Mouse (Mus musculus) neural tube, embryonic 14.5 days (tissue): Measurements from ENCODE around the gene Olfr1177-ps. TPM values are rescaled to one million over a fixed set of nuclear protein-coding genes. Genes with fewer than 3 reads are reported as not detected.

Source experiments
- ATAC-seq: fragments of 200-750 bp; cut with Nextera tagmentation; 2 replicates; pipeline ENCODE4 v1.8.0; 2017; ENCODE audit warnings: low read depth, mild to moderate bottlenecking, moderate TSS enrichment, moderate library complexity
- H3K27ac ChIP-seq: fragments of 300-500 bp; sonication (generic); 2 replicates; pipeline ENCODE4 v1.5.1; 2014; ENCODE audit warnings: low read depth, mild to moderate bottlenecking, control low read depth, low read length, moderate library complexity, mixed read lengths
- H3K27me3 ChIP-seq: fragments of 300-500 bp; sonication (generic); 2 replicates; pipeline ENCODE4 v1.6.1; 2014; ENCODE audit warnings: low read length; ENCODE audit not compliant: control insufficient read depth, insufficient read depth
- H3K36me3 ChIP-seq: fragments of 300-500 bp; sonication (generic); 2 replicates; pipeline ENCODE4 v1.6.1; 2014; ENCODE audit warnings: low read length, mixed read lengths; ENCODE audit not compliant: control insufficient read depth, insufficient read depth
- H3K4me1 ChIP-seq: fragments of 300-500 bp; sonication (generic); 2 replicates; pipeline ENCODE4 v1.6.1; 2014; ENCODE audit warnings: low read length; ENCODE audit not compliant: control insufficient read depth, insufficient read depth
- H3K4me2 ChIP-seq: fragments of 300-500 bp; sonication (generic); 2 replicates; pipeline ENCODE4 v1.6.1; 2014; ENCODE audit warnings: mild to moderate bottlenecking, low read depth, low read length, control low read depth
- H3K4me3 ChIP-seq: fragments of 300-500 bp; sonication (generic); 2 replicates; pipeline ENCODE4 v1.5.1; 2014; ENCODE audit warnings: low read depth, low read length, control low read depth, mixed read lengths
- H3K9ac ChIP-seq: fragments of 300-500 bp; sonication (generic); replicated peaks from 2 replicates; pipeline ENCODE4 v1.6.1; 2014; ENCODE audit warnings: low read depth, mild to moderate bottlenecking, control low read depth, low read length, mixed read lengths
- H3K9me3 ChIP-seq: fragments of 300-500 bp; sonication (generic); 2 replicates; pipeline ENCODE4 v1.6.1; 2016; ENCODE audit warnings: low read length; ENCODE audit not compliant: control insufficient read depth
- WGBS: fragments of 180-500 bp; shearing (Covaris S2); extraction: QIAGEN DNeasy Blood & Tissue Kit; methylation state at CpG from one replicate; pipeline ENCODE4 v1.1.7; 2014; 5-methylcytosine and 5-hydroxymethylcytosine counted together
- polyA plus RNA-seq: library from polyadenylated mRNA; unstranded; fragments of >200 nt; fragmentation: Nextera tagmentation; extraction: Ambion mirVana; gene quantifications from 2 replicates; pipeline ENCODE4 v1.2.1, GENCODE M21; 2014

Olfr1177-ps gene
- polyA plus RNA-seq = not detected in 2 replicates

GRCm38 (mm10) chr2:88346392-88346791 is at the start of gene Olfr1177-ps:
Gene Olfr1177-ps, minus strand, starts transcription at chr2:88346492.
- no peaks in the 10 kb centered on the region for H3K4me1 ChIP-seq
- H3K4me3 ChIP-seq = no peak within 1 kb of the TSS
- H3K9me3 ChIP-seq = no peaks in the 10 kb centered on the region
- no peak within 1 kb of the TSS for H3K4me2 ChIP-seq
- no peak within 1 kb of the TSS for H3K27ac ChIP-seq
- 91% methylated on average over 1 of the region's 1 CpGs for WGBS
- H3K9ac ChIP-seq = no peak within 1 kb of the TSS
- no peaks in the 10 kb centered on the region for H3K36me3 ChIP-seq
- ATAC-seq = no peak
- H3K27me3 ChIP-seq = no peaks in the 10 kb centered on the region

DNA sequence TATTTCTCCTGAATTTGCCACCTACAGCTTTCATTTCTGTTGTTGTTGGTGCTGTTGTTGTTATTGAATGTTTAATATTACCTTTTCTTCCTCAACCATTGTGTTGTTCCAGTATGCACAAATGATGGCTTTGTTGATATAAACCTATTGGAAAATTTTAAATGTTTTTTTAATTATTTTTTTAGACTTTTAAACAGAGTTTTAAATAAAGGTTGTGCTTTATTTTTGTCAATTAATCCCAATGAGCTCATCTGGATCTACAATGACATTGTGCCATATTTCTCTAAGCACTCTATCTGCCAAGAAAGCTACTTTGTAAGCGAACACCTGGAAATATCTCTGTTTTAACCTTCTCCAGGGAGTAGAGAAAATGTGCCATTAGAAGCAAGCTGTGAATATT is 40.5 kb upstream of the Olfr1177-ps start, which contains the start of gene Olfr1178:
Gene Olfr1178 (plus strand): TSS at position 301 of the 400 bp plus-strand sequence.
- no peak for ATAC-seq
- Histone ChIP-seq H3K9ac (no peak within 1 kb of the TSS), H3K4me1 (no peaks in the 10 kb centered on the region), H3K27me3 (no peaks in the 10 kb centered on the region), H3K36me3 (no peaks in the 10 kb centered on the region), H3K4me3 (no peak within 1 kb of the TSS), H3K9me3 (no peaks in the 10 kb centered on the region), H3K4me2 (no peak within 1 kb of the TSS), H3K27ac (no peak within 1 kb of the TSS)
- 76% methylated on average over 1 of the region's 1 CpGs for WGBS

DNA sequence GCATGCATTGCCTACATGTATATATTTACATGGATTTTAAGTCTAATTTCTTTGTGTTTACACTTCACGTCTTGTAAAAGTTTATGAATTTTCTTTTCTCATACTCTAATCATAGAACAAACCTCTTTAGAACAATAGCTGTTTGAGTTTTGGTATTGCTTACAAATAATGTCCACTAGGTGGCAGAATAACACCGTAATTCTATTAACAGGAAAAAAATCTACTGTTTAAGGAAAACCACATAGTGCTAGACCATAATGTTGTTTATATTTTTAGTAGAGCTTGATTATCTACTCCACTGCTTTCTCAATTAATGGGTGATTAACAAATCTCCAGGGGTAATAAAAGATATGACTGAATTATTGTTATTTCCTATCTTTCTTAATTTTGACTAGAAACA is 10.0 kb upstream of the Olfr1177-ps start:
- under 1% methylated on average over 2 of the region's 2 CpGs for WGBS
- H3K9me3 ChIP-seq = no peaks in the 10 kb centered on the region
- ATAC-seq = peak; percentile 54
- H3K27ac ChIP-seq = no peak overlapping the region
- H3K36me3 ChIP-seq = no peaks in the 10 kb centered on the region
- H3K9ac ChIP-seq = no peak overlapping the region
- H3K4me1 ChIP-seq = no peaks in the 10 kb centered on the region
- no peaks in the 10 kb centered on the region for H3K27me3 ChIP-seq
- H3K4me2 ChIP-seq = no peak overlapping the region
- no peak overlapping the region for H3K4me3 ChIP-seq

DNA sequence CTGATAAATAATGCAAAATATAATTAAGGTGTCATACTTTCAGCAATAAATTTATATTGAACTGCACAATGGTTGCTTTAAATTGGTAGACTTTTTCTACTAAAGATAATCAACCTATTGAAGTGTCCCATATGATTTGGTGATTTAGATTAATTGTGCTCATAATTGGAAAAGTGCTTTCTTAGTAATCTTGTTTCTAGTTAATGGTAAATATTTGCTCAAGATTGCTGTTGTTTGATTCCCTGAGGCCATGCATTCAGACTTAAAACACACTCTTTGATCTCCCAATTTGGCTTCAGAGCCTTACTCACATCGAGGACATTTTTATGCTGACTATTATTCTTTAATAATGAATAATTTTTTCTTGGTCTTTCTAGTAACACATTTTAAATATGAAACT is 9.9 kb downstream of the Olfr1177-ps start, which contains the start of gene Olfr1176:
Gene Olfr1176 (plus strand): TSS at position 301 of the 400 bp plus-strand sequence.
- Histone ChIP-seq H3K9me3 (no peaks in the 10 kb centered on the region), H3K4me3 (no peak within 1 kb of the TSS), H3K27ac (no peak within 1 kb of the TSS), H3K36me3 (no peaks in the 10 kb centered on the region), H3K9ac (no peak within 1 kb of the TSS), H3K4me2 (no peak within 1 kb of the TSS), H3K27me3 (no peaks in the 10 kb centered on the region), H3K4me1 (no peaks in the 10 kb centered on the region)
- no peak for ATAC-seq
- WGBS = 67% methylated on average over 1 of the region's 1 CpGs

- 89% methylated on average over 2 of the region's 2 CpGs for WGBS
- no peak within 1 kb of the TSS for H3K27ac ChIP-seq
Observed at GRCm38 (mm10) chr2:88327115-88327514, 19.2 kb downstream of the Olfr1177-ps start, which contains the start of gene Olfr1175-ps. Gene Olfr1175-ps, minus strand, starts transcription at chr2:88327215.

GRCm38 (mm10) chr2:88315035-88315434 is 31.3 kb downstream of the Olfr1177-ps start, which contains the start of gene Olfr1174-ps:
Gene Olfr1174-ps, minus strand, starts transcription at chr2:88315135.
- Histone ChIP-seq H3K27me3 (no peaks in the 10 kb centered on the region), H3K9ac (no peak within 1 kb of the TSS), H3K27ac (no peak within 1 kb of the TSS), H3K4me2 (no peak within 1 kb of the TSS), H3K4me3 (no peak within 1 kb of the TSS), H3K9me3 (no peaks in the 10 kb centered on the region), H3K36me3 (no peaks in the 10 kb centered on the region), H3K4me1 (no peaks in the 10 kb centered on the region)
- WGBS = 94% methylated on average over 4 of the region's 4 CpGs
- ATAC-seq = no peak

More at GRCm38 (mm10) chr2:88327115-88327514, 19.2 kb downstream of the Olfr1177-ps start, which contains the start of gene Olfr1175-ps:
- no peaks in the 10 kb centered on the region for H3K9me3 ChIP-seq
- no peak within 1 kb of the TSS for H3K9ac ChIP-seq
- H3K4me3 ChIP-seq = no peak within 1 kb of the TSS
- H3K27me3 ChIP-seq = no peaks in the 10 kb centered on the region
- ATAC-seq = no peak
- H3K4me2 ChIP-seq = no peak within 1 kb of the TSS
- H3K36me3 ChIP-seq = no peaks in the 10 kb centered on the region
- no peaks in the 10 kb centered on the region for H3K4me1 ChIP-seq

Other genes starting within 250 kb of the Olfr1177-ps start
- not detected in 2 replicates for gene Olfr1166, start 218.2 kb downstream of the Olfr1177-ps start, polyA plus RNA-seq
- gene Olfr1167, start 191.3 kb downstream of the Olfr1177-ps start, polyA plus RNA-seq = not detected in 2 replicates
- not detected in 2 replicates for gene Olfr1168, start 164.6 kb downstream of the Olfr1177-ps start, polyA plus RNA-seq
- not detected in 2 replicates for gene Olfr1170, start 118.2 kb downstream of the Olfr1177-ps start, polyA plus RNA-seq
- gene Olfr1173, start 66.6 kb downstream of the Olfr1177-ps start, polyA plus RNA-seq = not detected in 2 replicates
- not detected in 2 replicates for gene Olfr1174-ps, start 31.4 kb downstream of the Olfr1177-ps start, polyA plus RNA-seq
- gene Olfr1175-ps, start 19.3 kb downstream of the Olfr1177-ps start, polyA plus RNA-seq = not detected in 2 replicates
- gene Olfr1176, start 9.8 kb downstream of the Olfr1177-ps start, polyA plus RNA-seq = not detected in 2 replicates
- gene Olfr1178, start 40.6 kb upstream of the Olfr1177-ps start, polyA plus RNA-seq = not detected in 2 replicates
- not detected in 2 replicates for gene Olfr1179, start 60.0 kb upstream of the Olfr1177-ps start, polyA plus RNA-seq
- gene Olfr1180, start 72.7 kb upstream of the Olfr1177-ps start, polyA plus RNA-seq = not detected in 2 replicates
- not detected in 2 replicates for gene Olfr1181, start 79.7 kb upstream of the Olfr1177-ps start, polyA plus RNA-seq
- gene Gm13757, start 102.6 kb upstream of the Olfr1177-ps start, polyA plus RNA-seq = not detected in 2 replicates
- gene Olfr1183, start 108.4 kb upstream of the Olfr1177-ps start, polyA plus RNA-seq = not detected in 2 replicates
- gene Olfr1184, start 137.1 kb upstream of the Olfr1177-ps start, polyA plus RNA-seq = not detected in 2 replicates
- gene Olfr1185-ps1, start 146.8 kb upstream of the Olfr1177-ps start, polyA plus RNA-seq = not detected in 2 replicates
- not detected in 2 replicates for gene Olfr1186, start 172.1 kb upstream of the Olfr1177-ps start, polyA plus RNA-seq
- gene Olfr1188, start 210.4 kb upstream of the Olfr1177-ps start, polyA plus RNA-seq = not detected in 2 replicates
- not detected in 2 replicates for gene Olfr1189, start 240.0 kb upstream of the Olfr1177-ps start, polyA plus RNA-seq